Mouse (Mus musculus) heart, embryonic 11.5 days (tissue): ENCODE data around the gene Thap4. TPM values are rescaled to one million over a fixed set of nuclear protein-coding genes. Genes with fewer than 3 reads are reported as not detected.
"Not testable (repeated sequence)": the region's sequence is repeated elsewhere in the genome, so short reads cannot be mapped to it uniquely, and the experiment has no call there.

Experiments
- ATAC-seq: fragments of 200-750 bp; cut with Nextera tagmentation; replicated peaks from 2 replicates; pipeline ENCODE4 v1.8.0; 2017; ENCODE audit warnings: moderate library complexity; ENCODE audit not compliant: insufficient number of reproducible peaks, low FRiP score, low TSS enrichment
- H3K27ac ChIP-seq: fragments of 300-500 bp; sonication (generic); 2 replicates; pipeline ENCODE4 v1.5.1; 2014; ENCODE audit warnings: mild to moderate bottlenecking, low read depth, low read length
- H3K27me3 ChIP-seq: fragments of 300-500 bp; sonication (generic); 2 replicates; pipeline ENCODE4 v1.6.1; 2014; ENCODE audit warnings: mild to moderate bottlenecking, low read length, mixed read lengths; ENCODE audit not compliant: control insufficient read depth, insufficient read depth
- H3K36me3 ChIP-seq: fragments of 300-500 bp; sonication (generic); 2 replicates; pipeline ENCODE4 v1.6.1; 2014; ENCODE audit warnings: mild to moderate bottlenecking, low read length, moderate library complexity, mixed read lengths; ENCODE audit not compliant: control insufficient read depth, insufficient read depth
- H3K4me1 ChIP-seq: fragments of 300-500 bp; sonication (generic); 2 replicates; pipeline ENCODE4 v1.6.1; 2014; ENCODE audit warnings: low read length; ENCODE audit not compliant: control insufficient read depth, insufficient read depth
- H3K4me2 ChIP-seq: fragments of 300-500 bp; sonication (generic); 2 replicates; pipeline ENCODE4 v1.6.1; 2014; ENCODE audit warnings: mild to moderate bottlenecking, moderate library complexity
- H3K4me3 ChIP-seq: fragments of 300-500 bp; sonication (generic); 2 replicates; pipeline ENCODE4 v1.5.1; 2014; ENCODE audit warnings: low read depth, low read length
- H3K9ac ChIP-seq: fragments of 300-500 bp; sonication (generic); 2 replicates; pipeline ENCODE4 v1.6.1; 2014; ENCODE audit warnings: mild to moderate bottlenecking, low read depth, low read length, moderate library complexity
- H3K9me3 ChIP-seq: fragments of 300-500 bp; sonication (generic); replicated peaks from 2 replicates; pipeline ENCODE4 v1.6.1; 2016; ENCODE audit warnings: low read length; ENCODE audit not compliant: control insufficient read depth
- WGBS: fragments of 180-500 bp; shearing (Covaris S2); extraction: QIAGEN DNeasy Blood & Tissue Kit; methylation state at CpG from one replicate; pipeline ENCODE4 v1.1.7; 2014; ENCODE audit not compliant: insufficient replicate concordance; 5-methylcytosine and 5-hydroxymethylcytosine counted together
- polyA plus RNA-seq: library from polyadenylated mRNA; unstranded; fragments of >200 nt; fragmentation: Nextera tagmentation; extraction: Ambion mirVana; gene quantifications from 2 replicates; pipeline ENCODE4 v1.2.1, GENCODE M21; 2014

The Thap4 gene
- polyA plus RNA-seq, 1 experiment from 2014 or later, result 49.5 TPM

DNA sequence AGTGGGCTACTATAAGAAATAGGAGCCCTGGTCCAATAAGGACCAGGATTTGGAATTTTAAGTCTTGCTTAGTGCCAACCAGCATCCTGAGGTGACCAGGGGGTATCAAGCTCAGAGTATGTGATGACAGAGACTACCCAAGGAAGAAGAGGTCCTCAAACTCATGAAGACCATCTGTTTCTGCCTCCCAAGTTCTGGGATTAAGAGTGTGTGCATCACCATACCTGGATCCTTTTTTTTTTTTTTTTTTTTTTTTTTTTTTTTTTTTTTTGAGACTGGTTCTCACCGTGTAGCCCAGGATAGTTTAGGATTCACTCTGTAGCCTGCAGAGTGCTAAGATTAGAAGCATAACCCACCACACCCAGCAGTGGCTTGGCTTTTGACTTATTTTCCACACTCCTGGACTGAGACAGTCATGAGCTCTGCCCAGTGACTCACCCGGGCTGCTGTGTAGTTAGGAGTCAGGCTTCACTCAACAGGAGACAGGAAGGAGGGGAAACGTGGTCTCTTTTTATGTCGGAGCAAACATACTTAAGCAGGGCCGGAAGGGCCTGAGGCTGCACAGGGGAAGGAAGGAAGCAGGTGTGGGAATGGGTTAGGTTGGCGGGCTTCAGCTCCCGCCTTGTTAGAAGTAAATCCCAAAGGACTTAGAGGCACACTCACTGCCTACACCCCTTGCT, 74.6 kb downstream of the Thap4 start:
- H3K4me2 ChIP-seq, result no peak overlapping the region
- H3K36me3 ChIP-seq, result no peaks in the 10 kb centered on the region
- ATAC-seq, result peak; percentile 54; the same call in 1 of the 2 replicates
- no peaks in the 10 kb centered on the region for H3K9me3 ChIP-seq
- no peak overlapping the region for H3K27ac ChIP-seq
- 41% methylated on average over 7 of the region's 7 CpGs for WGBS
- H3K27me3 ChIP-seq, result no peaks in the 10 kb centered on the region
- no peak overlapping the region for H3K9ac ChIP-seq
- H3K4me1 ChIP-seq, result 0 out of 2 replicates have a peak, but pooled peaks cover 1% of the 10 kb centered on the region
- no peak overlapping the region for H3K4me3 ChIP-seq

DNA sequence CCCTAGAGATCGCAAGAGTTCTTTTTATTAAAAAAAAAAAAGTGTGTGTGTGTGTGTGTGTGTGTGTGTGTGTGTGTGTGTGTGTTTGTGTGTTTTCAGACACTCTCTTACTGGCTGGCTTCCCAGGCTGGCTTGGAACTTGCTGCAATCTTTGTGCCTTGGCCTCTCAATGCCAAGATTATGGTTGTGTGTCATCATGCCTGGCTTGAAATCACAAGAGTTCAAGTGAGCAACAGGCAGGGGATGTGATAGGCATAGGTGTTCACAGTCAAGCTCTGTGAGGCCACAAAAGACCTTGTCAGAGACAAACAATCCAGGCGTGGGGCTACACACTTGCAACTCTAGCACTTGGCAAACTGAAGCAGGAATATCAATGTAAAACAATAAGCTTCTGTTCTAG, 76.3 kb downstream of the Thap4 start:
- no peak overlapping the region for H3K27ac ChIP-seq

DNA sequence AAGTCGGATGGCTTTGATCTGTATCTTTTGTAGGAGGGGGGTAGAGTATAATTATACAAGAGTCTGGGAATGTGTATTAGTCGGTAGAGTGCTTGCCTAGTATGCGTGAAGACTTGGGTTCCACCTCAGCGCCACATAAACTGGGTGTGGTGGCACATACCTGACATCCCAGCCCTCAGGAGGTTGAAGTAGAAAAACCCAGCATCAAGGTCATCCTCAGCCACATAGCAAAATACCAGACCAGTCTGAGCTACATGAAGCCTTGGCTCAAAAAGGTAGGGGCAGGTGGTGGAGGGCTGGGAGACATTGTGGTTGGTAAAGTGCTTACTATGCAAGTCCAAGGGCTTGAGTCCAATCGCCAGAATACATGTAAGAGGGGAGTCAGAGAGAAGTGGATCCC, 82.0 kb downstream of the Thap4 start:
- no peaks in the 10 kb centered on the region for H3K27me3 ChIP-seq
- no peak for ATAC-seq
- H3K4me3 ChIP-seq, result no peak overlapping the region
- H3K4me2 ChIP-seq, result no peak overlapping the region
- whole genome bisulfite sequencing, result 86% methylated on average over 5 of the region's 5 CpGs
- no peak overlapping the region for H3K9ac ChIP-seq
- peaks cover 9% of the 10 kb centered on the region for H3K4me1 ChIP-seq
- H3K36me3 ChIP-seq, result no peaks in the 10 kb centered on the region
- no peaks in the 10 kb centered on the region for H3K9me3 ChIP-seq
- H3K27ac ChIP-seq, result no peak overlapping the region

More for the DNA sequence above, 76.3 kb downstream of the Thap4 start:
- ATAC-seq, result no peak
- Histone ChIP-seq H3K36me3 (no peaks in the 10 kb centered on the region), H3K9me3 (no peaks in the 10 kb centered on the region), H3K9ac (no peak overlapping the region), H3K4me3 (no peak overlapping the region), H3K4me1 (no peaks in the 10 kb centered on the region), H3K4me2 (no peak overlapping the region), H3K27me3 (no peaks in the 10 kb centered on the region)
- 61% methylated on average over 2 of the region's 2 CpGs for WGBS

GRCm38 (mm10) chr1:93669941-93670340, 84.7 kb downstream of the Thap4 start:
- no peak overlapping the region for H3K4me3 ChIP-seq
- H3K9me3 ChIP-seq, result no peaks in the 10 kb centered on the region
- H3K27me3 ChIP-seq, result no peaks in the 10 kb centered on the region
- no peaks in the 10 kb centered on the region for H3K36me3 ChIP-seq
- H3K9ac ChIP-seq, result no peak overlapping the region
- no peak overlapping the region for H3K27ac ChIP-seq
- H3K4me1 ChIP-seq, result peaks cover 12% of the 10 kb centered on the region
- H3K4me2 ChIP-seq, result no peak overlapping the region
- ATAC-seq, result no peak

DNA sequence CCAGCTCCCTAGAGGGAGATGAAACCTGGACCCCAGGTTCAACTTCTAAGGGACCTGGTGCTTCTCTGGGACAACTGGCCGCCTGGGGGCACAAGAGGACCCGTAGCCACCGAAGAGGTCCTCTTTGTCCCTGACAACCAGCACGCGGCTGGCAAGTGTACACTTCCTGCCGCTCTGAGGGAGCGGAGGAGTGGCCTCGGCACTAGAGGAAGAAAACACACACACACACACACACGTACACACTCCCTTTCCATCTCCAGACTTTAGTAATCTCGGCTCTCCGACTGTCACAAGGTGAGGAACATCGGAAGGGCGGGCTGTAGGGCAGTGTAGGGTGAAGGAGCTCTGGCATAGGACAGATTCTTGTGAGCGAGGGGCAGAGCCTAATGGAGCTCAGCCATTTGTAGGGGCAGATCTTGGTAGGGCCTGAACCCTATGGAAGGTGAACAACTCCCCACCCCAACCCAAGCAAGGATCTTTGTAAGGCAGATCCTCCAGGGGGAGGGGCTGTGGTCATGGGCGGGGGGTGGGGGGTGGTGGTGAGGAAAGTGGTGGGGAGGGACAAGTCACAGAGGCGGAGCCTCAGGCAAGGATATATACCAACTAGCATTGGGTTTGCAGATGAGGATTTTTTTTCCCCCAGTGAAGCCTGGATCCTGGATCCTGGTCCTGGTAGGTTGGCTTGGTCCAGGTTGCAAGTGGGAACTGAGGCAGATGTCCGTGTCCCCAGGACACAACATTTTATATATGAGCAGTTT, 85.7 kb downstream of the Thap4 start:
- H3K9me3 ChIP-seq, result no peaks in the 10 kb centered on the region
- H3K4me2 ChIP-seq, result peak overlapping the region; percentile 70
- peak overlapping the region; percentile 80 for H3K27ac ChIP-seq
- H3K36me3 ChIP-seq, result no peaks in the 10 kb centered on the region
- peaks cover 12% of the 10 kb centered on the region for H3K4me1 ChIP-seq
- 5% methylated on average over 17 of the region's 17 CpGs for WGBS
- H3K9ac ChIP-seq, result peak overlapping the region; percentile 80
- H3K4me3 ChIP-seq, result peak overlapping the region; percentile 50
- no peaks in the 10 kb centered on the region for H3K27me3 ChIP-seq
- ATAC-seq, result peak; percentile 75

DNA sequence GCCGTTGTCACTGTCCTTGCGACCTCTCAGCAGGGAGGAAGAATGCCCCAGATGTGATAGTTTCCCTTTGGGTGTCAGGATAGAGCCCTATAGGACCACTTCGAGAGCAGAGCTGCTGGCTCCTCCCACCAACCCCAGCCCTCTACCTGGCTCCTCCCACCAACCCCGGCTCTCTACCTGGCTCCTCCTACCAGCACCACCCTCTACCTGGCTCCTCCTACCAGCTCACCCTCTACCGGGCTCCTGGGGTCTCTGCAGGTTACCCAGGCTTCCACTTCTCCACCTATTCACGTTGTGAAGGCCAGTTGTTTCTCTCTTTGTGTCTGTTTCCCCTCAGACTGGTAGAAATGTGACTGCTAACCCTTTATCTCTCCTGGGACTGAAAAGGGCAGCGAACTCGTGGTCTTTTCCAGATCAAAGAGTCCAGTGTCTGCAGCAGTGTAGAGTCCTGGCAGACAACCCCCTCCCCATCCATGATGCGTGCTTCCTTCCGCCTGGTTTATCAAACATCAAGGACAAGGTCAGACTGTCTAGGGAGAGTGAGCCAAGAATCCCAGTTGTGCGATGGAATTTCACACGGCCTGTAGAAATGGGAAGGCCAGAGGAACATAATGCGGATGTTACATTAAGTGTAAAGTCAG, 86.8 kb downstream of the Thap4 start:
- H3K9ac ChIP-seq, result 0 out of 2 replicates have a peak overlapping the region, but pooled peaks have one; percentile 22

GRCm38 (mm10) chr1:93658559-93658958, 96.1 kb downstream of the Thap4 start, which contains the start of gene Stk25:
Gene Stk25 (minus strand): TSS chr1:93658659.
- not testable (repeated sequence) for ATAC-seq, H3K4me1 ChIP-seq, H3K9ac ChIP-seq, H3K4me3 ChIP-seq, H3K27ac ChIP-seq, H3K4me2 ChIP-seq, H3K36me3 ChIP-seq, H3K27me3 ChIP-seq, H3K9me3 ChIP-seq

More for the DNA sequence above, 86.8 kb downstream of the Thap4 start:
- 14% methylated on average over 13 of the region's 13 CpGs for WGBS
- no peaks in the 10 kb centered on the region for H3K27me3 ChIP-seq
- H3K4me2 ChIP-seq, result peak overlapping the region; percentile 70
- H3K36me3 ChIP-seq, result no peaks in the 10 kb centered on the region
- H3K4me1 ChIP-seq, result peaks cover 12% of the 10 kb centered on the region
- 0 out of 2 replicates have a peak, but pooled peaks have one; percentile 19 for ATAC-seq
- peak overlapping the region; percentile 80 for H3K27ac ChIP-seq
- no peaks in the 10 kb centered on the region for H3K9me3 ChIP-seq
- no peak overlapping the region for H3K4me3 ChIP-seq

- WGBS, result 88% methylated on average over 5 of the region's 5 CpGs
- no peak overlapping the region for H3K4me2 ChIP-seq
- no peaks in the 10 kb centered on the region for H3K9me3 ChIP-seq
- H3K27ac ChIP-seq, result no peak overlapping the region
- ATAC-seq, result no peak
- no peak overlapping the region for H3K9ac ChIP-seq
- no peak overlapping the region for H3K4me3 ChIP-seq
- no peaks in the 10 kb centered on the region for H3K36me3 ChIP-seq
- H3K27me3 ChIP-seq, result no peaks in the 10 kb centered on the region
- no peaks in the 10 kb centered on the region for H3K4me1 ChIP-seq
Observed at GRCm38 (mm10) chr1:93657025-93657360, 97.7 kb downstream of the Thap4 start.
